ENCODE assay signal across 8 mouse cellular contexts in genomic region chr12:9584366-9585084, GRCm38 (mm10). TPM values are rescaled to one million over a fixed set of nuclear protein-coding genes. Genes with fewer than 3 reads are reported as not detected.
A peak's percentile ranks its signal among the peaks of the same experiment; 100 is the strongest.
DNase-seq lines count a peak whose midpoint lies in the region; ATAC-seq and TF ChIP-seq lines count a peak whose summit lies in the region.

No protein-coding gene starts in this region.

- peak overlapping the region; percentile 35 for H3K4me3 ChIP-seq in hindbrain, embryonic 11.5 days (ENCODE audit: low read depth, low read length)
- H3K4me3 ChIP-seq in limb, embryonic 14.5 days (replicated peaks; ENCODE audit: low read length): peak overlapping the region; percentile 41
- peak overlapping the region; percentile 50 for H3K4me3 ChIP-seq in midbrain, embryonic 15.5 days

- no peaks in the 10 kb centered on the region for H3K4me1 ChIP-seq in hindbrain, embryonic 11.5 days (replicated peaks; ENCODE audit: control insufficient read depth, insufficient read depth, low read length)
- H3K4me1 ChIP-seq in limb, embryonic 14.5 days (ENCODE audit: control insufficient read depth, insufficient read depth, low read length): peaks cover 21% of the 10 kb centered on the region; the same call in 1 of the 2 replicates
- peaks cover 24% of the 10 kb centered on the region for H3K4me1 ChIP-seq in midbrain, embryonic 15.5 days

- no peaks in the 10 kb centered on the region for H3K9me3 ChIP-seq in hindbrain, embryonic 11.5 days (ENCODE audit: control insufficient read depth, low read length)
- H3K9me3 ChIP-seq in limb, embryonic 14.5 days (ENCODE audit: control insufficient read depth, low read length): no peaks in the 10 kb centered on the region
- H3K9me3 ChIP-seq in midbrain, embryonic 15.5 days: no peaks in the 10 kb centered on the region

- H3K4me2 ChIP-seq in hindbrain, embryonic 11.5 days (replicated peaks; ENCODE audit: low read depth, low read length): peak overlapping the region; percentile 59
- H3K4me2 ChIP-seq in limb, embryonic 14.5 days (replicated peaks; ENCODE audit: low read depth, low read length, severe bottlenecking): peak overlapping the region; percentile 61
- H3K4me2 ChIP-seq in midbrain, embryonic 15.5 days: peak overlapping the region; percentile 73

- H3K27ac ChIP-seq in hindbrain, embryonic 11.5 days (ENCODE audit: low read depth, low read length): no peak overlapping the region
- 0 out of 2 replicates have a peak overlapping the region, but pooled peaks have one; percentile 34 for H3K27ac ChIP-seq in limb, embryonic 14.5 days (replicated peaks; ENCODE audit: low read depth, low read length)
- H3K27ac ChIP-seq in midbrain, embryonic 15.5 days: no peak overlapping the region

- no peak for DNase-seq in cerebellum, adult 11-12 months
- DNase-seq in c-Kit-positive CD71-negative TER-119-negative erythroid progenitor cells, embryonic 14.5 days (ENCODE audit: low read depth): peak; percentile 44
- peak; percentile 77 for DNase-seq in gastrocnemius, adult 18-20 months (ENCODE audit: low spot score)
- peak; percentile 87 for DNase-seq in hindbrain, embryonic 11.5 days (ENCODE audit: low spot score)
- peak; percentile 83 for DNase-seq in limb, embryonic 14.5 days (ENCODE audit: low spot score)

- peaks cover 46% of the 10 kb centered on the region for H3K27me3 ChIP-seq in hindbrain, embryonic 11.5 days (ENCODE audit: control insufficient read depth, insufficient read depth, low read length)
- peaks cover 24% of the 10 kb centered on the region; the same call in 1 of the 2 replicates for H3K27me3 ChIP-seq in limb, embryonic 14.5 days (ENCODE audit: control insufficient read depth, insufficient read depth, low read length)
- H3K27me3 ChIP-seq in midbrain, embryonic 15.5 days (replicated peaks): peaks cover 44% of the 10 kb centered on the region

- ATAC-seq in cerebellum, adult (ENCODE audit: insufficient number of reproducible peaks, low FRiP score, low TSS enrichment): 0 out of 2 replicates have a peak, but pooled peaks have one; percentile 26
- peak; percentile 95 for ATAC-seq in hindbrain, embryonic 11.5 days (ENCODE audit: low FRiP score)
- ATAC-seq in limb, embryonic 14.5 days (ENCODE audit: low FRiP score, low read depth): peak; percentile 89
- peak; percentile 96 for ATAC-seq in midbrain, embryonic 15.5 days (replicated peaks)
- ATAC-seq in activated CD4-positive, CD25-positive, alpha-beta regulatory T cell, adult 4 months: no peak

- peak overlapping the region; percentile 1; the same call in 1 of the 2 replicates for H3K9ac ChIP-seq in hindbrain, embryonic 11.5 days (ENCODE audit: low read depth, low read length)
- peak overlapping the region; percentile 53 for H3K9ac ChIP-seq in limb, embryonic 14.5 days (ENCODE audit: low read depth, low read length, severe bottlenecking)
- H3K9ac ChIP-seq in midbrain, embryonic 15.5 days: peak overlapping the region; percentile 50

- 1% methylated on average over 23 of the region's 23 CpGs for WGBS in hindbrain, embryonic 11.5 days
- WGBS in limb, embryonic 14.5 days: 2% methylated on average over 23 of the region's 23 CpGs
- under 1% methylated on average over 23 of the region's 23 CpGs for WGBS in midbrain, embryonic 15.5 days

- TF ChIP-seq POLR2A in limb, embryonic 14.5 days (IDR thresholded peaks at IDR 0.05; ENCODE audit: borderline replicate concordance, extremely low read depth, insufficient read depth, insufficient read length): peak; percentile 73; the same call in 1 of the 2 replicates

- no peaks in the 10 kb centered on the region for H3K36me3 ChIP-seq in hindbrain, embryonic 11.5 days (ENCODE audit: control insufficient read depth, insufficient read depth, low read length)
- H3K36me3 ChIP-seq in limb, embryonic 14.5 days (ENCODE audit: control insufficient read depth, insufficient read depth, low read length): peaks cover 23% of the 10 kb centered on the region
- no peaks in the 10 kb centered on the region for H3K36me3 ChIP-seq in midbrain, embryonic 15.5 days (replicated peaks)

RNA-seq across cellular contexts. Expression of gene Osr1, which starts 14.6 kb away (rescaled TPM):
- 1 to 10 TPM; 2.2 to 2.9 TPM for total RNA-seq in gastrocnemius, adult 18-20 months (2021)
- 9.9 and 13.6 TPM in 2 replicates for polyA plus RNA-seq in hindbrain, embryonic 11.5 days (2014; fragmentation: Nextera tagmentation; extraction: Ambion mirVana)
- polyA plus RNA-seq in limb, embryonic 14.5 days (2012; rRNA removed): 118 and 165 TPM in 2 replicates
- polyA plus RNA-seq in limb, embryonic 14.5 days (2014; fragmentation: Nextera tagmentation; extraction: Ambion mirVana): 82.5 and 99.7 TPM in 2 replicates
- polyA plus RNA-seq in midbrain, embryonic 15.5 days (2015; fragmentation: Nextera tagmentation; extraction: Ambion mirVana): 10.5 and 16.3 TPM in 2 replicates
- polyA plus RNA-seq in activated CD4-positive, CD25-positive, alpha-beta regulatory T cell, adult 4 months (2017; shearing (Covaris generic)): not detected

Comparison
In these comparisons a context has a peak if more than half of its experiments do, and no peak if none do; other contexts are left out.
1. H3K9ac ChIP-seq: peak in every context shown above with its lines; median percentile 53 in limb, embryonic 14.5 days; 50 in midbrain, embryonic 15.5 days; 1 in hindbrain, embryonic 11.5 days.
2. RNA of gene Osr1, which starts 14.6 kb away (polyA plus RNA-seq): 82.5 to 165 TPM in limb, embryonic 14.5 days, 9.9 to 13.6 TPM in hindbrain, embryonic 11.5 days and 10.5 to 16.3 TPM in midbrain, embryonic 15.5 days; not detected in activated CD4-positive, CD25-positive, alpha-beta regulatory T cell, adult 4 months; every median in the first group is over 10 times any median in the second.
3. Peak in every context shown above with its lines, with median percentiles within 50 percentile points of each other: H3K4me2 ChIP-seq and H3K4me3 ChIP-seq.